ENCODE assay signal across 9 mouse cellular contexts in genomic region chr19:23967156-23967555, GRCm38 (mm10).
DNase-seq lines count a peak whose midpoint lies in the region; ATAC-seq lines count a peak whose summit lies in the region.
"Had no signal": no experiment of that assay in that cellular context is flagged by ENCODE, and none has a peak within 500 bp of the region (broad histone marks: within the 10 kb centered on the region; RNA-seq: fewer than 3 reads in every experiment).

No protein-coding gene starts in this region.

- H3K4me1 ChIP-seq in stomach, embryonic 16.5 days (ENCODE audit: control insufficient read depth, insufficient read depth, low read length): peaks cover 13% of the 10 kb centered on the region
- no peaks in the 10 kb centered on the region for H3K4me1 ChIP-seq in midbrain, embryonic 14.5 days (ENCODE audit: control insufficient read depth, insufficient read depth, low read length)

- ATAC-seq in stomach, embryonic 16.5 days (ENCODE audit: insufficient read depth, low FRiP score): peak; percentile 77; the same call in 1 of the 2 replicates
- no peak for ATAC-seq in erythroblast, adult 5-6 weeks (replicated peaks; ENCODE audit: low FRiP score, poor library complexity, severe bottlenecking)
- ATAC-seq in midbrain, embryonic 14.5 days (ENCODE audit: low FRiP score, low TSS enrichment): no peak

- no peaks in the 10 kb centered on the region for H3K36me3 ChIP-seq in stomach, embryonic 16.5 days (ENCODE audit: control insufficient read depth, insufficient read depth, low read length)
- no peaks in the 10 kb centered on the region for H3K36me3 ChIP-seq in midbrain, embryonic 14.5 days (ENCODE audit: control insufficient read depth, insufficient read depth, low read length)
- H3K36me3 ChIP-seq: limb, embryonic 12.5 days had no signal

- WGBS in stomach, embryonic 16.5 days: 15% methylated on average over 2 of the region's 2 CpGs
- WGBS in midbrain, embryonic 14.5 days: 60% methylated on average over 2 of the region's 2 CpGs

- no peak overlapping the region for H3K4me2 ChIP-seq in stomach, embryonic 16.5 days (ENCODE audit: low read depth, low read length)
- H3K4me2 ChIP-seq in midbrain, embryonic 14.5 days (ENCODE audit: low read length): no peak overlapping the region
- H3K4me2 ChIP-seq: limb, embryonic 12.5 days had no signal

- H3K9me3 ChIP-seq in stomach, embryonic 16.5 days (replicated peaks; ENCODE audit: control insufficient read depth, low read length): no peaks in the 10 kb centered on the region
- no peaks in the 10 kb centered on the region for H3K9me3 ChIP-seq in midbrain, embryonic 14.5 days (ENCODE audit: control insufficient read depth, low read length)
- H3K9me3 ChIP-seq: limb, embryonic 12.5 days had no signal

- H3K27me3 ChIP-seq in stomach, embryonic 16.5 days (ENCODE audit: control insufficient read depth, insufficient read depth, low read length): no peaks in the 10 kb centered on the region
- H3K27me3 ChIP-seq in midbrain, embryonic 14.5 days (ENCODE audit: control insufficient read depth, insufficient read depth, low read length): no peaks in the 10 kb centered on the region

- H3K9ac ChIP-seq in stomach, embryonic 16.5 days (ENCODE audit: low read length): no peak overlapping the region
- H3K9ac ChIP-seq in midbrain, embryonic 14.5 days (replicated peaks; ENCODE audit: low read length): no peak overlapping the region
- H3K9ac ChIP-seq: limb, embryonic 12.5 days had no signal

- peak; percentile 65 to 85 for DNase-seq in frontal cortex, adult 2 months (ENCODE audit: extremely low spot score in 1 of 2, low spot score in 1 of 2)
- DNase-seq in frontal cortex, postnatal 10 days (ENCODE audit: low spot score in 2 of 2): no peak
- peak; percentile 79 for DNase-seq in adrenal gland, adult 2 months
- DNase-seq in gastrocnemius, adult 8-10 months (ENCODE audit: low spot score in 2 of 2): peak; percentile 41 to 64
- peak; percentile 38 to 76 for DNase-seq in left cerebral cortex, adult 9 months (ENCODE audit: low spot score in 2 of 2)
- no peak for DNase-seq in midbrain, embryonic 14.5 days

- no peak overlapping the region for H3K4me3 ChIP-seq in stomach, embryonic 16.5 days (replicated peaks; ENCODE audit: low read length)
- no peak overlapping the region for H3K4me3 ChIP-seq in midbrain, embryonic 14.5 days (replicated peaks; ENCODE audit: low read depth, low read length)
- H3K4me3 ChIP-seq: limb, embryonic 12.5 days had no signal

- H3K27ac ChIP-seq in stomach, embryonic 16.5 days (ENCODE audit: low read length): peak overlapping the region; percentile 64
- no peak overlapping the region for H3K27ac ChIP-seq in midbrain, embryonic 14.5 days (replicated peaks; ENCODE audit: low read depth, low read length)
- H3K27ac ChIP-seq: limb, embryonic 12.5 days had no signal

Comparison
In these comparisons a context has a peak if more than half of its experiments do, and no peak if none do; other contexts are left out.
1. DNase-seq: peak in frontal cortex, adult 2 months (2 of 2), adrenal gland, adult 2 months (single experiment), gastrocnemius, adult 8-10 months (2 of 2) and left cerebral cortex, adult 9 months (2 of 2); none in frontal cortex, postnatal 10 days (0 of 2) and midbrain, embryonic 14.5 days (single experiment).